Mouse (Mus musculus) erythroblast, embryonic 14.5 days (primary cell): ENCODE data around the gene Gdpd2.

Experiments
- GATA1 ChIP-seq: IDR thresholded peaks from 2 replicates; pipeline ENCODE4 v1.6.1; 2012; ENCODE audit warnings: low read length, inconsistent platforms, mixed read lengths
- TAL1 ChIP-seq: IDR thresholded peaks from 3 replicates; pipeline ENCODE4 v1.6.1; 2012; ENCODE audit warnings: low read length, inconsistent platforms, mixed read lengths

DNA sequence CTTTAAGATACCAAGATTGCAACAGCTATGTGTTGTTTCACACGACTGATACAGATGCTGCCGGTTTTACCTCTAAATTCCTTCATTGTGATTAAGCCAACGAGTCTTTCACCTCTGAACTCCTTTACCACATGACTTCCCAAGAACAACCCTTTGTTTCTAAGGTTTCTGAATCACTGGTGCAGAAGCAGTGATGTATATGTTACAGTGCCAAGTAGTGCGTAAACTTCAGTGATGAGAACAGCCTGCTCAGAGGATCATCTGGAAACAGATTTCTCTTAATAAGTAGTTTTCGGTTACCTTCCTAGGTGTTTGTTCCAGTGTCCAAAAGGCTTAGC lies 41.7 kb upstream of the Gdpd2 start:
- TF ChIP-seq TAL1 (no peak), GATA1 (no peak)
